Mouse (Mus musculus) hindbrain, embryonic 12.5 days (tissue): ENCODE data around the gene Slc24a4. TPM values are rescaled to one million over a fixed set of nuclear protein-coding genes. Genes with fewer than 3 reads are reported as not detected.

ENCODE experiments used
- ATAC-seq: fragments of 200-750 bp; cut with Nextera tagmentation; 2 replicates; pipeline ENCODE4 v1.8.0; 2017; ENCODE audit warnings: moderate TSS enrichment; ENCODE audit not compliant: low FRiP score
- H3K27ac ChIP-seq: fragments of 300-500 bp; sonication (generic); 2 replicates; pipeline ENCODE4 v1.5.1; 2016; ENCODE audit warnings: mild to moderate bottlenecking
- H3K27me3 ChIP-seq: fragments of 300-500 bp; sonication (generic); 2 replicates; pipeline ENCODE4 v1.6.1; 2016; ENCODE audit warnings: mild to moderate bottlenecking
- H3K36me3 ChIP-seq: fragments of 300-500 bp; sonication (generic); 2 replicates; pipeline ENCODE4 v1.6.1; 2016; ENCODE audit warnings: mild to moderate bottlenecking
- H3K4me1 ChIP-seq: fragments of 300-500 bp; sonication (generic); 2 replicates; pipeline ENCODE4 v1.6.1; 2016
- H3K4me2 ChIP-seq: fragments of 300-500 bp; sonication (generic); replicated peaks from 2 replicates; pipeline ENCODE4 v1.6.1; 2016; ENCODE audit warnings: mild to moderate bottlenecking
- H3K4me3 ChIP-seq: fragments of 300-500 bp; sonication (generic); 2 replicates; pipeline ENCODE4 v1.5.1; 2016; ENCODE audit warnings: mild to moderate bottlenecking
- H3K9ac ChIP-seq: fragments of 300-500 bp; sonication (generic); 2 replicates; pipeline ENCODE4 v1.6.1; 2016; ENCODE audit warnings: mild to moderate bottlenecking, moderate library complexity
- H3K9me3 ChIP-seq: fragments of 300-500 bp; sonication (generic); replicated peaks from 2 replicates; pipeline ENCODE4 v1.6.1; 2016; ENCODE audit warnings: mild to moderate bottlenecking
- WGBS: fragments of 180-500 bp; shearing (Covaris S2); methylation state at CpG from one replicate; pipeline ENCODE4 v1.1.7; 2016; 5-methylcytosine and 5-hydroxymethylcytosine counted together
- polyA plus RNA-seq: library from polyadenylated mRNA; unstranded; fragments of >200 nt; fragmentation: Nextera tagmentation; extraction: Ambion mirVana; gene quantifications from 2 replicates; pipeline ENCODE4 v1.2.1, GENCODE M21; 2016

Slc24a4 gene
- polyA plus RNA-seq, 1 experiment from 2014 or later = 1.0 TPM

GRCm38 (mm10) chr12:102128791-102129507 lies 416 bp downstream of the Slc24a4 start:
- peak overlapping the region; percentile 53 for H3K9ac ChIP-seq
- no peaks in the 10 kb centered on the region for H3K36me3 ChIP-seq
- ATAC-seq = peak; percentile 82
- H3K4me3 ChIP-seq = peak overlapping the region; percentile 53
- peaks cover 22% of the 10 kb centered on the region for H3K4me1 ChIP-seq
- under 1% methylated on average over 70 of the region's 73 CpGs for WGBS
- no peaks in the 10 kb centered on the region for H3K9me3 ChIP-seq
- no peak overlapping the region for H3K27ac ChIP-seq
- H3K4me2 ChIP-seq = peak overlapping the region; percentile 99
- peaks cover 67% of the 10 kb centered on the region for H3K27me3 ChIP-seq

GRCm38 (mm10) chr12:102129508-102130030 lies 1.0 kb downstream of the Slc24a4 start:
- peak overlapping the region; percentile 53 for H3K4me3 ChIP-seq
- H3K4me2 ChIP-seq = peak overlapping the region; percentile 99
- no peaks in the 10 kb centered on the region for H3K36me3 ChIP-seq
- H3K9ac ChIP-seq = peak overlapping the region; percentile 53
- no peak overlapping the region for H3K27ac ChIP-seq
- H3K4me1 ChIP-seq = peaks cover 22% of the 10 kb centered on the region
- WGBS = under 1% methylated on average over 13 of the region's 14 CpGs
- no peaks in the 10 kb centered on the region for H3K9me3 ChIP-seq
- peak; percentile 26; the same call in 1 of the 2 replicates for ATAC-seq
- H3K27me3 ChIP-seq = peaks cover 67% of the 10 kb centered on the region

- no peak overlapping the region for H3K9ac ChIP-seq
- WGBS = 87% methylated on average over 10 of the region's 10 CpGs
- no peak overlapping the region for H3K27ac ChIP-seq
- no peaks in the 10 kb centered on the region for H3K36me3 ChIP-seq
- H3K4me1 ChIP-seq = no peaks in the 10 kb centered on the region
- ATAC-seq = no peak
- H3K9me3 ChIP-seq = no peaks in the 10 kb centered on the region
- no peaks in the 10 kb centered on the region for H3K27me3 ChIP-seq
- H3K4me2 ChIP-seq = no peak overlapping the region
- no peak overlapping the region for H3K4me3 ChIP-seq
These were observed 11.2 kb downstream of the Slc24a4 start for GRCm38 (mm10) chr12:102139710-102140109.

- no peaks in the 10 kb centered on the region for H3K36me3 ChIP-seq
- H3K27ac ChIP-seq = no peak overlapping the region
- no peak overlapping the region for H3K4me3 ChIP-seq
- 77% methylated on average over 5 of the region's 5 CpGs for WGBS
- no peaks in the 10 kb centered on the region for H3K27me3 ChIP-seq
- no peak for ATAC-seq
- no peak overlapping the region for H3K4me2 ChIP-seq
- no peaks in the 10 kb centered on the region for H3K4me1 ChIP-seq
- no peaks in the 10 kb centered on the region for H3K9me3 ChIP-seq
- no peak overlapping the region for H3K9ac ChIP-seq
These were observed 12.8 kb downstream of the Slc24a4 start for GRCm38 (mm10) chr12:102141330-102141729.

GRCm38 (mm10) chr12:102147678-102148077 lies 19.1 kb downstream of the Slc24a4 start:
- Histone ChIP-seq H3K27ac (no peak overlapping the region), H3K27me3 (no peaks in the 10 kb centered on the region), H3K4me1 (no peaks in the 10 kb centered on the region), H3K9ac (no peak overlapping the region), H3K9me3 (no peaks in the 10 kb centered on the region), H3K4me2 (no peak overlapping the region), H3K36me3 (no peaks in the 10 kb centered on the region), H3K4me3 (no peak overlapping the region)
- ATAC-seq = no peak
- WGBS = 66% methylated on average over 4 of the region's 4 CpGs

- Histone ChIP-seq H3K4me3 (no peak overlapping the region), H3K4me2 (no peak overlapping the region), H3K36me3 (no peaks in the 10 kb centered on the region), H3K9me3 (no peaks in the 10 kb centered on the region), H3K27me3 (no peaks in the 10 kb centered on the region), H3K9ac (no peak overlapping the region), H3K27ac (no peak overlapping the region), H3K4me1 (no peaks in the 10 kb centered on the region)
- no peak for ATAC-seq
- WGBS = 91% methylated on average over 2 of the region's 2 CpGs
These were observed 20.2 kb downstream of the Slc24a4 start for GRCm38 (mm10) chr12:102148746-102149145.

GRCm38 (mm10) chr12:102151185-102151584 lies 22.7 kb downstream of the Slc24a4 start:
- Histone ChIP-seq H3K4me3 (no peak overlapping the region), H3K27me3 (no peaks in the 10 kb centered on the region), H3K4me2 (no peak overlapping the region), H3K27ac (no peak overlapping the region), H3K4me1 (no peaks in the 10 kb centered on the region), H3K9ac (no peak overlapping the region), H3K9me3 (no peaks in the 10 kb centered on the region), H3K36me3 (no peaks in the 10 kb centered on the region)
- 88% methylated on average over 7 of the region's 7 CpGs for WGBS
- no peak for ATAC-seq

GRCm38 (mm10) chr12:102153796-102154195 lies 25.3 kb downstream of the Slc24a4 start:
- Histone ChIP-seq H3K9ac (no peak overlapping the region), H3K4me1 (no peaks in the 10 kb centered on the region), H3K4me2 (no peak overlapping the region), H3K27ac (no peak overlapping the region), H3K4me3 (no peak overlapping the region), H3K27me3 (no peaks in the 10 kb centered on the region), H3K36me3 (no peaks in the 10 kb centered on the region), H3K9me3 (no peaks in the 10 kb centered on the region)
- no peak for ATAC-seq
- 88% methylated on average over 7 of the region's 7 CpGs for WGBS

- Histone ChIP-seq H3K4me3 (no peak overlapping the region), H3K27ac (no peak overlapping the region), H3K27me3 (no peaks in the 10 kb centered on the region), H3K9me3 (no peaks in the 10 kb centered on the region), H3K4me2 (no peak overlapping the region), H3K36me3 (no peaks in the 10 kb centered on the region), H3K4me1 (no peaks in the 10 kb centered on the region), H3K9ac (no peak overlapping the region)
- ATAC-seq = no peak
- WGBS = 67% methylated on average over 1 of the region's 1 CpGs
These were observed 26.3 kb downstream of the Slc24a4 start for GRCm38 (mm10) chr12:102154815-102155214.

- Histone ChIP-seq H3K4me1 (peaks cover 11% of the 10 kb centered on the region; the same call in 1 of the 2 replicates), H3K27me3 (no peaks in the 10 kb centered on the region), H3K9me3 (no peaks in the 10 kb centered on the region), H3K4me3 (no peak overlapping the region), H3K27ac (no peak overlapping the region), H3K4me2 (no peak overlapping the region), H3K36me3 (no peaks in the 10 kb centered on the region), H3K9ac (no peak overlapping the region)
- WGBS = 94% methylated on average over 7 of the region's 7 CpGs
- ATAC-seq = no peak
These were observed 36.1 kb downstream of the Slc24a4 start for GRCm38 (mm10) chr12:102164632-102165031.

- H3K9ac ChIP-seq = no peak overlapping the region
- H3K9me3 ChIP-seq = no peaks in the 10 kb centered on the region
- peak; percentile 72; the same call in 1 of the 2 replicates for ATAC-seq
- H3K4me2 ChIP-seq = no peak overlapping the region
- no peak overlapping the region for H3K27ac ChIP-seq
- no peaks in the 10 kb centered on the region for H3K27me3 ChIP-seq
- no peak overlapping the region for H3K4me3 ChIP-seq
- H3K36me3 ChIP-seq = no peaks in the 10 kb centered on the region
- peaks cover 11% of the 10 kb centered on the region; the same call in 1 of the 2 replicates for H3K4me1 ChIP-seq
- WGBS = 49% methylated on average over 5 of the region's 5 CpGs
These were observed 38.2 kb downstream of the Slc24a4 start for GRCm38 (mm10) chr12:102166691-102167261.

GRCm38 (mm10) chr12:102167302-102167701 lies 38.8 kb downstream of the Slc24a4 start:
- Histone ChIP-seq H3K9me3 (no peaks in the 10 kb centered on the region), H3K9ac (no peak overlapping the region), H3K4me1 (peaks cover 11% of the 10 kb centered on the region; the same call in 1 of the 2 replicates), H3K27me3 (no peaks in the 10 kb centered on the region), H3K27ac (no peak overlapping the region), H3K4me3 (no peak overlapping the region), H3K36me3 (no peaks in the 10 kb centered on the region), H3K4me2 (no peak overlapping the region)
- ATAC-seq = no peak
- WGBS = 73% methylated on average over 5 of the region's 5 CpGs
